Mouse (Mus musculus) kidney, embryonic 16.5 days (tissue): ENCODE data around the gene Il12rb1. TPM values are rescaled to one million over a fixed set of nuclear protein-coding genes. Genes with fewer than 3 reads are reported as not detected.

ENCODE experiments used
- ATAC-seq: fragments of 200-750 bp; cut with Nextera tagmentation; 2 replicates; pipeline ENCODE4 v1.8.0; 2017; ENCODE audit warnings: moderate TSS enrichment; ENCODE audit not compliant: low FRiP score, low TSS enrichment
- H3K27ac ChIP-seq: fragments of 300-500 bp; sonication (generic); 2 replicates; pipeline ENCODE4 v1.5.1; 2014; ENCODE audit warnings: low read length
- H3K27me3 ChIP-seq: fragments of 300-500 bp; sonication (generic); 2 replicates; pipeline ENCODE4 v1.6.1; 2014; ENCODE audit warnings: low read length, control low read depth, mixed read lengths; ENCODE audit not compliant: insufficient read depth
- H3K36me3 ChIP-seq: fragments of 300-500 bp; sonication (generic); 2 replicates; pipeline ENCODE4 v1.6.1; 2014; ENCODE audit warnings: low read length, control low read depth, mixed read lengths; ENCODE audit not compliant: insufficient read depth
- H3K4me1 ChIP-seq: fragments of 300-500 bp; sonication (generic); 2 replicates; pipeline ENCODE4 v1.6.1; 2014; ENCODE audit warnings: low read length, control low read depth, mixed read lengths; ENCODE audit not compliant: insufficient read depth
- H3K4me2 ChIP-seq: fragments of 300-500 bp; sonication (generic); replicated peaks from 2 replicates; pipeline ENCODE4 v1.6.1; 2014; ENCODE audit warnings: low read depth, low read length
- H3K4me3 ChIP-seq: fragments of 300-500 bp; sonication (generic); 2 replicates; pipeline ENCODE4 v1.5.1; 2014; ENCODE audit warnings: mild to moderate bottlenecking, low read length
- H3K9ac ChIP-seq: fragments of 300-500 bp; sonication (generic); replicated peaks from 2 replicates; pipeline ENCODE4 v1.6.1; 2014; ENCODE audit warnings: low read length
- H3K9me3 ChIP-seq: fragments of 300-500 bp; sonication (generic); 2 replicates; pipeline ENCODE4 v1.6.1; 2016; ENCODE audit warnings: low read length, control low read depth
- WGBS: fragments of 180-500 bp; shearing (Covaris S2); extraction: QIAGEN DNeasy Blood & Tissue Kit; methylation state at CpG from one replicate; pipeline ENCODE4 v1.1.7; 2014; 5-methylcytosine and 5-hydroxymethylcytosine counted together
- polyA plus RNA-seq: library from polyadenylated mRNA; unstranded; fragments of >200 nt; fragmentation: Nextera tagmentation; extraction: Ambion mirVana; gene quantifications from 2 replicates; pipeline ENCODE4 v1.2.1, GENCODE M21; 2015

Gene Il12rb1
- polyA plus RNA-seq, 1 experiment from 2014 or later, result 0.05 TPM

- peaks cover 34% of the 10 kb centered on the region for H3K27me3 ChIP-seq
- H3K4me2 ChIP-seq, result peak within 1 kb of the TSS; percentile 93
- no peaks in the 10 kb centered on the region for H3K9me3 ChIP-seq
- H3K27ac ChIP-seq, result no peak within 1 kb of the TSS
- WGBS, result under 1% methylated on average over 45 of the region's 45 CpGs
- H3K4me3 ChIP-seq, result peak within 1 kb of the TSS; percentile 63
- peaks cover 13% of the 10 kb centered on the region for H3K4me1 ChIP-seq
- no peaks in the 10 kb centered on the region for H3K36me3 ChIP-seq
- H3K9ac ChIP-seq, result peak within 1 kb of the TSS; percentile 59
- ATAC-seq, result peak; percentile 91
Observed at GRCm38 (mm10) chr8:70804481-70805206, 3.6 kb upstream of the Il12rb1 start, which contains the start of gene Mast3. Gene Mast3 (minus strand): TSS chr8:70805054.

GRCm38 (mm10) chr8:70806541-70806940, 1.7 kb upstream of the Il12rb1 start:
- H3K27ac ChIP-seq, result no peak overlapping the region
- H3K4me3 ChIP-seq, result no peak overlapping the region
- peaks cover 22% of the 10 kb centered on the region for H3K27me3 ChIP-seq
- H3K4me1 ChIP-seq, result peaks cover 18% of the 10 kb centered on the region
- H3K36me3 ChIP-seq, result no peaks in the 10 kb centered on the region
- no peak overlapping the region for H3K9ac ChIP-seq
- no peaks in the 10 kb centered on the region for H3K9me3 ChIP-seq
- no peak overlapping the region for H3K4me2 ChIP-seq
- 49% methylated on average over 4 of the region's 4 CpGs for WGBS
- no peak for ATAC-seq

GRCm38 (mm10) chr8:70807304-70807703, 945 bp upstream of the Il12rb1 start:
- Histone ChIP-seq H3K9ac (no peak overlapping the region), H3K9me3 (no peaks in the 10 kb centered on the region), H3K4me2 (no peak overlapping the region), H3K4me1 (peaks cover 18% of the 10 kb centered on the region), H3K27ac (no peak overlapping the region), H3K4me3 (no peak overlapping the region), H3K27me3 (peaks cover 22% of the 10 kb centered on the region), H3K36me3 (no peaks in the 10 kb centered on the region)
- 25% methylated on average over 1 of the region's 1 CpGs for WGBS
- no peak for ATAC-seq

GRCm38 (mm10) chr8:70808955-70809701, 879 bp downstream of the Il12rb1 start:
- Histone ChIP-seq H3K4me1 (peaks cover 11% of the 10 kb centered on the region), H3K4me2 (no peak overlapping the region), H3K9ac (no peak overlapping the region), H3K9me3 (no peaks in the 10 kb centered on the region), H3K27me3 (peaks cover 9% of the 10 kb centered on the region), H3K36me3 (no peaks in the 10 kb centered on the region), H3K27ac (no peak overlapping the region), H3K4me3 (no peak overlapping the region)
- 65% methylated on average over 8 of the region's 8 CpGs for WGBS
- no peak for ATAC-seq

- Histone ChIP-seq H3K9ac (no peak overlapping the region), H3K4me3 (no peak overlapping the region), H3K27me3 (peaks cover 2% of the 10 kb centered on the region; the same call in 1 of the 2 replicates), H3K4me1 (0 out of 2 replicates have a peak, but pooled peaks cover 6% of the 10 kb centered on the region), H3K9me3 (no peaks in the 10 kb centered on the region), H3K4me2 (no peak overlapping the region), H3K27ac (no peak overlapping the region), H3K36me3 (no peaks in the 10 kb centered on the region)
- ATAC-seq, result no peak
- WGBS, result 67% methylated on average over 20 of the region's 20 CpGs
Observed at GRCm38 (mm10) chr8:70810962-70811680, 2.9 kb downstream of the Il12rb1 start.

- Histone ChIP-seq H3K9me3 (no peaks in the 10 kb centered on the region), H3K27me3 (peaks cover 11% of the 10 kb centered on the region; the same call in 1 of the 2 replicates), H3K9ac (no peak overlapping the region), H3K36me3 (no peaks in the 10 kb centered on the region), H3K27ac (no peak overlapping the region), H3K4me1 (peaks cover 11% of the 10 kb centered on the region), H3K4me2 (no peak overlapping the region), H3K4me3 (no peak overlapping the region)
- ATAC-seq, result no peak
- 36% methylated on average over 4 of the region's 4 CpGs for WGBS
Observed at GRCm38 (mm10) chr8:70812055-70812454, 3.8 kb downstream of the Il12rb1 start.

GRCm38 (mm10) chr8:70812885-70813284, 4.6 kb downstream of the Il12rb1 start:
- H3K4me3 ChIP-seq, result no peak overlapping the region
- H3K36me3 ChIP-seq, result no peaks in the 10 kb centered on the region
- H3K4me1 ChIP-seq, result peaks cover 14% of the 10 kb centered on the region
- H3K9me3 ChIP-seq, result no peaks in the 10 kb centered on the region
- no peak overlapping the region for H3K4me2 ChIP-seq
- WGBS, result 43% methylated on average over 4 of the region's 4 CpGs
- H3K9ac ChIP-seq, result no peak overlapping the region
- H3K27ac ChIP-seq, result no peak overlapping the region
- H3K27me3 ChIP-seq, result peaks cover 13% of the 10 kb centered on the region; the same call in 1 of the 2 replicates
- no peak for ATAC-seq

GRCm38 (mm10) chr8:70816679-70817078, 8.4 kb downstream of the Il12rb1 start:
- Histone ChIP-seq H3K9me3 (peaks cover 12% of the 10 kb centered on the region; the same call in 1 of the 2 replicates), H3K4me3 (peak overlapping the region; percentile 32), H3K4me2 (peak overlapping the region; percentile 47), H3K4me1 (peaks cover 10% of the 10 kb centered on the region), H3K27ac (no peak overlapping the region), H3K9ac (no peak overlapping the region; the same call in 1 of the 2 replicates), H3K27me3 (peaks cover 13% of the 10 kb centered on the region; the same call in 1 of the 2 replicates), H3K36me3 (no peaks in the 10 kb centered on the region)
- peak; percentile 23; the same call in 1 of the 2 replicates for ATAC-seq
- 7% methylated on average over 30 of the region's 30 CpGs for WGBS

GRCm38 (mm10) chr8:70820101-70820935, 12.1 kb downstream of the Il12rb1 start:
- no peak overlapping the region; the same call in 1 of the 2 replicates for H3K9ac ChIP-seq
- H3K27ac ChIP-seq, result no peak overlapping the region
- H3K4me2 ChIP-seq, result peak overlapping the region; percentile 44
- no peaks in the 10 kb centered on the region for H3K36me3 ChIP-seq
- peaks cover 12% of the 10 kb centered on the region; the same call in 1 of the 2 replicates for H3K9me3 ChIP-seq
- H3K27me3 ChIP-seq, result peaks cover 13% of the 10 kb centered on the region; the same call in 1 of the 2 replicates
- ATAC-seq, result peak; percentile 86
- 3% methylated on average over 31 of the region's 31 CpGs for WGBS
- H3K4me1 ChIP-seq, result peaks cover 15% of the 10 kb centered on the region
- H3K4me3 ChIP-seq, result peak overlapping the region; percentile 31
